Mouse (Mus musculus): ENCODE data around the gene Cnbd2. TPM values are rescaled to one million over a fixed set of nuclear protein-coding genes. Genes with fewer than 3 reads are reported as not detected.
"Not testable (repeated sequence)": the region's sequence is repeated elsewhere in the genome, so short reads cannot be mapped to it uniquely, and the experiment has no call there.

Cnbd2 gene
- polyA plus RNA-seq, 1 experiment from 2014 or later = 8.0 TPM

- 0% methylated on average over 3 of the region's 63 CpGs for WGBS
- not testable (repeated sequence) for H3K9me3 ChIP-seq (ENCODE audit: control insufficient read depth, low read length); H3K9ac ChIP-seq (replicated peaks; ENCODE audit: low read depth, low read length); H3K27me3 ChIP-seq (ENCODE audit: control insufficient read depth, insufficient read depth, low read length); H3K36me3 ChIP-seq (ENCODE audit: control insufficient read depth, insufficient read depth, low read length); H3K4me1 ChIP-seq (ENCODE audit: control insufficient read depth, insufficient read depth, low read length); H3K27ac ChIP-seq (ENCODE audit: low read depth, low read length)
- peak overlapping the region; percentile 35 for H3K4me3 ChIP-seq (ENCODE audit: low read depth, low read length)
- peak; percentile 91 for ATAC-seq (ENCODE audit: low read depth)
- H3K4me2 ChIP-seq (ENCODE audit: low read depth, low read length) = peak overlapping the region; percentile 35
Observed at GRCm38 (mm10) chr2:156392461-156393154, 80.5 kb downstream of the Cnbd2 start.

- peak overlapping the region; percentile 35; the same call in 1 of the 2 replicates for H3K4me3 ChIP-seq (ENCODE audit: low read depth, low read length)
- 0 out of 2 replicates have a peak, but pooled peaks cover 3% of the 10 kb centered on the region for H3K4me1 ChIP-seq (ENCODE audit: control insufficient read depth, insufficient read depth, low read length)
- no peak overlapping the region for H3K27ac ChIP-seq (ENCODE audit: low read depth, low read length)
- ATAC-seq (ENCODE audit: low read depth) = peak; percentile 17; the same call in 1 of the 2 replicates
- no peak overlapping the region for H3K9ac ChIP-seq (replicated peaks; ENCODE audit: low read depth, low read length)
- H3K9me3 ChIP-seq (ENCODE audit: control insufficient read depth, low read length) = no peaks in the 10 kb centered on the region
- no peaks in the 10 kb centered on the region for H3K36me3 ChIP-seq (ENCODE audit: control insufficient read depth, insufficient read depth, low read length)
- WGBS = 51% methylated on average over 5 of the region's 5 CpGs
- no peaks in the 10 kb centered on the region for H3K27me3 ChIP-seq (ENCODE audit: control insufficient read depth, insufficient read depth, low read length)
- H3K4me2 ChIP-seq (ENCODE audit: low read depth, low read length) = peak overlapping the region; percentile 35
Observed at GRCm38 (mm10) chr2:156393155-156393828, 81.2 kb downstream of the Cnbd2 start.

- no peak overlapping the region for H3K4me2 ChIP-seq (ENCODE audit: low read depth, low read length)
- H3K4me3 ChIP-seq (ENCODE audit: low read depth, low read length) = no peak overlapping the region
- H3K4me1 ChIP-seq (ENCODE audit: control insufficient read depth, insufficient read depth, low read length) = 0 out of 2 replicates have a peak, but pooled peaks cover 3% of the 10 kb centered on the region
- 91% methylated on average over 4 of the region's 4 CpGs for WGBS
- no peak overlapping the region for H3K27ac ChIP-seq (ENCODE audit: low read depth, low read length)
- H3K36me3 ChIP-seq (ENCODE audit: control insufficient read depth, insufficient read depth, low read length) = no peaks in the 10 kb centered on the region
- ATAC-seq (ENCODE audit: low read depth) = no peak
- H3K27me3 ChIP-seq (ENCODE audit: control insufficient read depth, insufficient read depth, low read length) = no peaks in the 10 kb centered on the region
- H3K9ac ChIP-seq (replicated peaks; ENCODE audit: low read depth, low read length) = no peak overlapping the region
- H3K9me3 ChIP-seq (ENCODE audit: control insufficient read depth, low read length) = no peaks in the 10 kb centered on the region
Observed at GRCm38 (mm10) chr2:156394282-156394681, 82.2 kb downstream of the Cnbd2 start.

- Histone ChIP-seq H3K9me3 (ENCODE audit: control insufficient read depth, low read length) (no peaks in the 10 kb centered on the region), H3K27ac (ENCODE audit: low read depth, low read length) (no peak overlapping the region), H3K27me3 (ENCODE audit: control insufficient read depth, insufficient read depth, low read length) (no peaks in the 10 kb centered on the region), H3K4me2 (ENCODE audit: low read depth, low read length) (no peak overlapping the region), H3K36me3 (ENCODE audit: control insufficient read depth, insufficient read depth, low read length) (no peaks in the 10 kb centered on the region), H3K9ac (replicated peaks; ENCODE audit: low read depth, low read length) (no peak overlapping the region), H3K4me3 (ENCODE audit: low read depth, low read length) (no peak overlapping the region), H3K4me1 (ENCODE audit: control insufficient read depth, insufficient read depth, low read length) (peaks cover 7% of the 10 kb centered on the region; the same call in 1 of the 2 replicates)
- no peak for ATAC-seq (ENCODE audit: low read depth)
- WGBS = 93% methylated on average over 2 of the region's 2 CpGs
Observed at GRCm38 (mm10) chr2:156396096-156396495, 84.0 kb downstream of the Cnbd2 start.

- WGBS = 94% methylated on average over 7 of the region's 7 CpGs
- no peak for ATAC-seq (ENCODE audit: low read depth)
- no peaks in the 10 kb centered on the region for H3K36me3 ChIP-seq (ENCODE audit: control insufficient read depth, insufficient read depth, low read length)
Observed at GRCm38 (mm10) chr2:156397988-156398387, 85.9 kb downstream of the Cnbd2 start.

GRCm38 (mm10) chr2:156399485-156399884 lies 87.4 kb downstream of the Cnbd2 start:
- H3K9me3 ChIP-seq (ENCODE audit: control insufficient read depth, low read length) = no peaks in the 10 kb centered on the region
- ATAC-seq (ENCODE audit: low read depth) = no peak
- no peak overlapping the region for H3K9ac ChIP-seq (replicated peaks; ENCODE audit: low read depth, low read length)
- H3K4me2 ChIP-seq (ENCODE audit: low read depth, low read length) = no peak overlapping the region
- H3K36me3 ChIP-seq (ENCODE audit: control insufficient read depth, insufficient read depth, low read length) = no peaks in the 10 kb centered on the region
- no peak overlapping the region for H3K27ac ChIP-seq (ENCODE audit: low read depth, low read length)
- WGBS = 88% methylated on average over 1 of the region's 1 CpGs
- no peaks in the 10 kb centered on the region for H3K27me3 ChIP-seq (ENCODE audit: control insufficient read depth, insufficient read depth, low read length)
- peaks cover 9% of the 10 kb centered on the region; the same call in 1 of the 2 replicates for H3K4me1 ChIP-seq (ENCODE audit: control insufficient read depth, insufficient read depth, low read length)
- H3K4me3 ChIP-seq (ENCODE audit: low read depth, low read length) = no peak overlapping the region

More at GRCm38 (mm10) chr2:156397988-156398387, 85.9 kb downstream of the Cnbd2 start:
- Histone ChIP-seq H3K9ac (replicated peaks; ENCODE audit: low read depth, low read length) (no peak overlapping the region), H3K4me2 (ENCODE audit: low read depth, low read length) (no peak overlapping the region), H3K4me3 (ENCODE audit: low read depth, low read length) (no peak overlapping the region), H3K4me1 (ENCODE audit: control insufficient read depth, insufficient read depth, low read length) (peaks cover 12% of the 10 kb centered on the region; the same call in 1 of the 2 replicates), H3K27ac (ENCODE audit: low read depth, low read length) (no peak overlapping the region), H3K9me3 (ENCODE audit: control insufficient read depth, low read length) (no peaks in the 10 kb centered on the region), H3K27me3 (ENCODE audit: control insufficient read depth, insufficient read depth, low read length) (no peaks in the 10 kb centered on the region)

- Histone ChIP-seq H3K27ac (ENCODE audit: low read depth, low read length) (peak overlapping the region; percentile 67; the same call in 1 of the 2 replicates), H3K9ac (replicated peaks; ENCODE audit: low read depth, low read length) (no peak overlapping the region), H3K27me3 (ENCODE audit: control insufficient read depth, insufficient read depth, low read length) (no peaks in the 10 kb centered on the region), H3K9me3 (ENCODE audit: control insufficient read depth, low read length) (no peaks in the 10 kb centered on the region), H3K4me1 (ENCODE audit: control insufficient read depth, insufficient read depth, low read length) (peaks cover 9% of the 10 kb centered on the region; the same call in 1 of the 2 replicates), H3K36me3 (ENCODE audit: control insufficient read depth, insufficient read depth, low read length) (no peaks in the 10 kb centered on the region), H3K4me3 (ENCODE audit: low read depth, low read length) (peak overlapping the region; percentile 8; the same call in 1 of the 2 replicates), H3K4me2 (ENCODE audit: low read depth, low read length) (peak overlapping the region; percentile 32; the same call in 1 of the 2 replicates)
- WGBS = 3% methylated on average over 9 of the region's 9 CpGs
- ATAC-seq (ENCODE audit: low read depth) = peak; percentile 93
Observed at GRCm38 (mm10) chr2:156401331-156401730, 89.2 kb downstream of the Cnbd2 start.

- Histone ChIP-seq H3K27ac (ENCODE audit: low read depth, low read length) (no peak overlapping the region), H3K4me1 (ENCODE audit: control insufficient read depth, insufficient read depth, low read length) (peaks cover 9% of the 10 kb centered on the region; the same call in 1 of the 2 replicates), H3K27me3 (ENCODE audit: control insufficient read depth, insufficient read depth, low read length) (no peaks in the 10 kb centered on the region), H3K9ac (replicated peaks; ENCODE audit: low read depth, low read length) (no peak overlapping the region), H3K4me3 (ENCODE audit: low read depth, low read length) (no peak overlapping the region), H3K9me3 (ENCODE audit: control insufficient read depth, low read length) (no peaks in the 10 kb centered on the region), H3K4me2 (ENCODE audit: low read depth, low read length) (no peak overlapping the region), H3K36me3 (ENCODE audit: control insufficient read depth, insufficient read depth, low read length) (no peaks in the 10 kb centered on the region)
- WGBS = 95% methylated on average over 3 of the region's 3 CpGs
- ATAC-seq (ENCODE audit: low read depth) = no peak
Observed at GRCm38 (mm10) chr2:156402036-156402435, 89.9 kb downstream of the Cnbd2 start.

- Histone ChIP-seq H3K4me2 (ENCODE audit: low read depth, low read length) (no peak overlapping the region), H3K27ac (ENCODE audit: low read depth, low read length) (no peak overlapping the region), H3K9me3 (ENCODE audit: control insufficient read depth, low read length) (no peaks in the 10 kb centered on the region), H3K36me3 (ENCODE audit: control insufficient read depth, insufficient read depth, low read length) (no peaks in the 10 kb centered on the region), H3K4me3 (ENCODE audit: low read depth, low read length) (no peak overlapping the region), H3K27me3 (ENCODE audit: control insufficient read depth, insufficient read depth, low read length) (no peaks in the 10 kb centered on the region), H3K9ac (replicated peaks; ENCODE audit: low read depth, low read length) (no peak overlapping the region), H3K4me1 (ENCODE audit: control insufficient read depth, insufficient read depth, low read length) (0 out of 2 replicates have a peak, but pooled peaks cover 3% of the 10 kb centered on the region)
- WGBS = 19% methylated on average over 3 of the region's 3 CpGs
- ATAC-seq (ENCODE audit: low read depth) = no peak
Observed at GRCm38 (mm10) chr2:156406987-156407386, 94.9 kb downstream of the Cnbd2 start.
